Mouse (Mus musculus): Measurements from ENCODE around the gene Ddc. TPM values are rescaled to one million over a fixed set of nuclear protein-coding genes. Genes with fewer than 3 reads are reported as not detected.

The Ddc gene
- polyA plus RNA-seq, 1 experiment from 2014 or later, result 12.6 TPM

DNA sequence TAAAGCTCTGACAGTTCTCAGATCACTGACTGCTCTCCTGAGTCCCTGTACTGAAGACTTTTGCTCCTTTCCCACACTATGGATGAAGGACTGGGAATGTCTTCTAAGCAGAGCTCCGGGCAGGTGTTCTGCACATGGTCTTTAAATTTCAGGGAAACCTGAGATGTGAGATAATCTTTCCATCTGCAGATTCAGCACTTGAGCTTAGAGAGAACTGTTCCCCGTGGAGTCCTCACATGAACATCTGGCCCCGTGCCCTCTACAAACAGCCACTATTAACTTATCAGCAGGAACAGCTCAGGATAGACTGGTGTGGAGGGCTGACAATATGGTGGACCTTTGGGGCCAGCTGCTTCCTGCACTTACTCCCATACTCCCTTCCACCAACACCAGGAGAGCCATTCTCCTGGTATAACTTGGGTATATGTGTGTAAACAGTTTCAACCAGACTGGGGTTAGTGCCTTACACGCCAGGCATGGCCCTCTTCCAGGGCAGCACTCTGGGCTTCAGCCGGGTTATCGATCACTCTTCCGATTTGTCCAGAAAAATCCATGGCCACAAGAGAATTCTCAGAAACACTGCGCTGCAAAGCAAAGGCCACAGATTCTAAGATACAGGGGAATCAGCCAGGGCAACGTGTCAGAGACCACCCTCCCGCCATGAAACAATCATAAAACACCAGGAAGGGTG is 39.5 kb upstream of the Ddc start:
- no peaks in the 10 kb centered on the region for H3K4me1 ChIP-seq (ENCODE audit: insufficient read depth, low read length)
- H3K27ac ChIP-seq (ENCODE audit: low read length), result no peak overlapping the region
- ATAC-seq (ENCODE audit: low FRiP score, low TSS enrichment), result no peak; the same call in 1 of the 2 replicates
- H3K9ac ChIP-seq (replicated peaks; ENCODE audit: low read length), result no peak overlapping the region
- no peaks in the 10 kb centered on the region for H3K9me3 ChIP-seq (ENCODE audit: low read length)
- peaks cover 53% of the 10 kb centered on the region for H3K36me3 ChIP-seq (ENCODE audit: insufficient read depth, low read length)
- 80% methylated on average over 10 of the region's 10 CpGs for WGBS
- no peak overlapping the region for H3K4me3 ChIP-seq (ENCODE audit: low read length)
- no peak overlapping the region for H3K4me2 ChIP-seq (replicated peaks; ENCODE audit: low read depth, low read length)
- no peaks in the 10 kb centered on the region for H3K27me3 ChIP-seq (ENCODE audit: insufficient read depth, low read length)

DNA sequence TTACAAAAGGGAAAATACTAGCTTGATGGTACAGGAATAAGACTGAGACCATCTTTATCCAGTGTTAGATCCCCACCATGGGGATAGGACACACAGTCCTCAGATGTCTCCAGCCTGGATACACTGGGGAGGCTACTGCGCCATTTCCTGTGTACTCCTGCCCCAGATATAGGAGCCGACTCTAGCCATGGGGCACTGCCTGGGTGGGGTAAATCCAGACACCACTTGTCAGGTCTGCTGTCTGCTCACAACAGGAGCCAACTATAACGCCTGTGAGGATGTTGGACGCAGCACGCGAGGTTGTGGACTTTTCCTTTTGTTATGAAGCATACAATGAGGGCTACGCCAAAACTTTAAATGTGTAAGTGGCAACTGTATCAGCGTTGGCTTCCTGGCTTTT is 36.9 kb upstream of the Ddc start:
- Histone ChIP-seq H3K9ac (replicated peaks; ENCODE audit: low read length) (no peak overlapping the region), H3K27ac (ENCODE audit: low read length) (no peak overlapping the region)

GRCm38 (mm10) chr11:11932102-11932789 is 34.3 kb upstream of the Ddc start:
- Histone ChIP-seq H3K27me3 (ENCODE audit: insufficient read depth, low read length) (no peaks in the 10 kb centered on the region), H3K4me1 (ENCODE audit: insufficient read depth, low read length) (no peaks in the 10 kb centered on the region), H3K4me3 (ENCODE audit: low read length) (no peak overlapping the region), H3K36me3 (ENCODE audit: insufficient read depth, low read length) (peaks cover 56% of the 10 kb centered on the region), H3K9ac (replicated peaks; ENCODE audit: low read length) (no peak overlapping the region), H3K4me2 (replicated peaks; ENCODE audit: low read depth, low read length) (no peak overlapping the region), H3K9me3 (ENCODE audit: low read length) (no peaks in the 10 kb centered on the region), H3K27ac (ENCODE audit: low read length) (no peak overlapping the region)
- ATAC-seq (ENCODE audit: low FRiP score, low TSS enrichment), result no peak
- WGBS, result 76% methylated on average over 11 of the region's 11 CpGs

More for the DNA sequence above, 36.9 kb upstream of the Ddc start:
- Histone ChIP-seq H3K4me2 (replicated peaks; ENCODE audit: low read depth, low read length) (no peak overlapping the region), H3K4me3 (ENCODE audit: low read length) (no peak overlapping the region), H3K27me3 (ENCODE audit: insufficient read depth, low read length) (no peaks in the 10 kb centered on the region), H3K9me3 (ENCODE audit: low read length) (no peaks in the 10 kb centered on the region), H3K4me1 (ENCODE audit: insufficient read depth, low read length) (no peaks in the 10 kb centered on the region), H3K36me3 (ENCODE audit: insufficient read depth, low read length) (peaks cover 64% of the 10 kb centered on the region)
- ATAC-seq (ENCODE audit: low FRiP score, low TSS enrichment), result no peak
- WGBS, result 80% methylated on average over 8 of the region's 8 CpGs

DNA sequence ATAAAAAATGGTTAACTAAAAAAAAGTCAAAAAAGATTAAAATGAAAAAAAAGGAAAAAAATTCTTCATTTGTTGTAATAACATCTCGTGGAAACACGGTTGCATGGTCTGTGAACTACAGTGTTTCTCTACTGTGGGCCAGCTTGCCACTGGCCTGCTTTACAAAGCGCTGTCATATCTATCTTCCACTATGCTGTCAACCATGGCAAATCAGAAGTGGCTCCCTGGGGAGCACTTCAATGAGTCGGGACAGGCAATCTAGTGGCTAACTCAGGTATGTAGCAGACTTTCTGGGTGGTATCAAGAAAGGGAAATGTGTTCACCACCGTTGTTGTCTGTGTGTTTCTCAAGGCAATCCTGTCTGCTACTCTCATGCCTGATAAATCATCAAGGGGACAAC is 33.7 kb upstream of the Ddc start:
- H3K4me2 ChIP-seq (replicated peaks; ENCODE audit: low read depth, low read length), result no peak overlapping the region
- ATAC-seq (ENCODE audit: low FRiP score, low TSS enrichment), result no peak
- H3K4me3 ChIP-seq (ENCODE audit: low read length), result no peak overlapping the region
- no peaks in the 10 kb centered on the region for H3K4me1 ChIP-seq (ENCODE audit: insufficient read depth, low read length)
- no peaks in the 10 kb centered on the region for H3K9me3 ChIP-seq (ENCODE audit: low read length)
- no peak overlapping the region for H3K27ac ChIP-seq (ENCODE audit: low read length)
- WGBS, result 67% methylated on average over 5 of the region's 5 CpGs
- H3K9ac ChIP-seq (replicated peaks; ENCODE audit: low read length), result no peak overlapping the region
- H3K36me3 ChIP-seq (ENCODE audit: insufficient read depth, low read length), result peaks cover 51% of the 10 kb centered on the region
- H3K27me3 ChIP-seq (ENCODE audit: insufficient read depth, low read length), result no peaks in the 10 kb centered on the region

- WGBS, result 81% methylated on average over 11 of the region's 11 CpGs
- ATAC-seq (ENCODE audit: low FRiP score, low TSS enrichment), result no peak
- Histone ChIP-seq H3K9me3 (ENCODE audit: low read length) (no peaks in the 10 kb centered on the region), H3K4me3 (ENCODE audit: low read length) (no peak overlapping the region), H3K4me1 (ENCODE audit: insufficient read depth, low read length) (no peaks in the 10 kb centered on the region), H3K27ac (ENCODE audit: low read length) (no peak overlapping the region), H3K36me3 (ENCODE audit: insufficient read depth, low read length) (peaks cover 40% of the 10 kb centered on the region), H3K27me3 (ENCODE audit: insufficient read depth, low read length) (no peaks in the 10 kb centered on the region), H3K4me2 (replicated peaks; ENCODE audit: low read depth, low read length) (no peak overlapping the region), H3K9ac (replicated peaks; ENCODE audit: low read length) (no peak overlapping the region)
Observed at GRCm38 (mm10) chr11:11930527-11930926, 32.6 kb upstream of the Ddc start.

- Histone ChIP-seq H3K4me2 (replicated peaks; ENCODE audit: low read depth, low read length) (no peak overlapping the region), H3K9me3 (ENCODE audit: low read length) (no peaks in the 10 kb centered on the region), H3K36me3 (ENCODE audit: insufficient read depth, low read length) (peaks cover 34% of the 10 kb centered on the region), H3K4me3 (ENCODE audit: low read length) (no peak overlapping the region), H3K9ac (replicated peaks; ENCODE audit: low read length) (no peak overlapping the region), H3K4me1 (ENCODE audit: insufficient read depth, low read length) (no peaks in the 10 kb centered on the region), H3K27ac (ENCODE audit: low read length) (no peak overlapping the region), H3K27me3 (ENCODE audit: insufficient read depth, low read length) (no peaks in the 10 kb centered on the region)
- WGBS, result 87% methylated on average over 3 of the region's 3 CpGs
- no peak for ATAC-seq (ENCODE audit: low FRiP score, low TSS enrichment)
Observed at GRCm38 (mm10) chr11:11929059-11929458, 31.1 kb upstream of the Ddc start.

DNA sequence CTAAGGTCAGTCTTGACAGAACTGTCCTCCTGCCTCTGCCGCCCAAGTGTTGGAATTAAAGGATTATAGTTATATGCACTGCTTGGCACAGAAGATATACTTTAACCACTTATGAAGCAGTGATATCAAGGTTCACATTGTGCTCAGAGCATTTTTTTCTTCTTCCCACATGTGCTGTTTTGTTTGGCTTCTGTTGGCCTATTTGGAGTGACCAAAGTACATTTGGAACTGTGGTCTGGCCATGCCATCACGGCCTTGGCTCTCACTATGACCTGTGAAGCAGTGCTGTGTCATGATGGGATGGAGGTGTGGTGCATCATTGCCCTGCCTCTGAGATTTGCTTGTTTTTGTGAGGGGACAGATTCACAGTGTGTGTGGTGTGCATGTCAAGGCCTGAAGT is 30.6 kb upstream of the Ddc start:
- Histone ChIP-seq H3K4me1 (ENCODE audit: insufficient read depth, low read length) (no peaks in the 10 kb centered on the region), H3K27me3 (ENCODE audit: insufficient read depth, low read length) (no peaks in the 10 kb centered on the region)
- no peak for ATAC-seq (ENCODE audit: low FRiP score, low TSS enrichment)

GRCm38 (mm10) chr11:11923900-11924299 is 26.0 kb upstream of the Ddc start:
- Histone ChIP-seq H3K4me2 (replicated peaks; ENCODE audit: low read depth, low read length) (no peak overlapping the region), H3K27ac (ENCODE audit: low read length) (no peak overlapping the region), H3K9ac (replicated peaks; ENCODE audit: low read length) (no peak overlapping the region), H3K4me3 (ENCODE audit: low read length) (no peak overlapping the region), H3K36me3 (ENCODE audit: insufficient read depth, low read length) (no peaks in the 10 kb centered on the region), H3K27me3 (ENCODE audit: insufficient read depth, low read length) (no peaks in the 10 kb centered on the region), H3K9me3 (ENCODE audit: low read length) (no peaks in the 10 kb centered on the region), H3K4me1 (ENCODE audit: insufficient read depth, low read length) (no peaks in the 10 kb centered on the region)
- 31% methylated on average over 3 of the region's 3 CpGs for WGBS
- no peak for ATAC-seq (ENCODE audit: low FRiP score, low TSS enrichment)

More for the DNA sequence above, 30.6 kb upstream of the Ddc start:
- Histone ChIP-seq H3K36me3 (ENCODE audit: insufficient read depth, low read length) (peaks cover 30% of the 10 kb centered on the region), H3K4me3 (ENCODE audit: low read length) (no peak overlapping the region), H3K4me2 (replicated peaks; ENCODE audit: low read depth, low read length) (no peak overlapping the region), H3K9me3 (ENCODE audit: low read length) (no peaks in the 10 kb centered on the region), H3K9ac (replicated peaks; ENCODE audit: low read length) (no peak overlapping the region), H3K27ac (ENCODE audit: low read length) (no peak overlapping the region)
- WGBS, result 87% methylated on average over 2 of the region's 2 CpGs

DNA sequence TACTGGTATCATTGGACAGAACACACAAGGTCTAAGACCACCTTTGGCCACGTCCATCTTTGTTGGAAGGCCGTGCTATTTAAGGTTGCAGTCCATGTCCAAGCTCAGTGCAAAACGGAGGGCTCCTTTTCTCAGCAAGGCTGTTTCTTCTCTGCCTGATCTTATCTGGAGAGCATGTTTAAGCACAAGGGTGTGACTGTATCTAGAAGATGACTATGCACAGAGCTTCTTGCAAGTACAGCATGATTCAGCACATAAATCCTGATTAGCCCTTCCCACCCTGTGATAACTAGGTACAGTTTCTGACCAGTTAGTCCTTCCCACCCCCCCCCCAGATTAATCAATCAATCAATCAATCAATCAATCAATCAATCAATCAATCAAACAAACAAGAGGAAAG is 25.4 kb upstream of the Ddc start:
- no peak overlapping the region for H3K27ac ChIP-seq (ENCODE audit: low read length)
- H3K4me2 ChIP-seq (replicated peaks; ENCODE audit: low read depth, low read length), result no peak overlapping the region
- 74% methylated on average over 3 of the region's 3 CpGs for WGBS
- H3K4me3 ChIP-seq (ENCODE audit: low read length), result no peak overlapping the region
- H3K9me3 ChIP-seq (ENCODE audit: low read length), result no peaks in the 10 kb centered on the region
- no peaks in the 10 kb centered on the region for H3K36me3 ChIP-seq (ENCODE audit: insufficient read depth, low read length)
- no peak for ATAC-seq (ENCODE audit: low FRiP score, low TSS enrichment)
- H3K4me1 ChIP-seq (ENCODE audit: insufficient read depth, low read length), result no peaks in the 10 kb centered on the region
- no peak overlapping the region for H3K9ac ChIP-seq (replicated peaks; ENCODE audit: low read length)
- H3K27me3 ChIP-seq (ENCODE audit: insufficient read depth, low read length), result no peaks in the 10 kb centered on the region

DNA sequence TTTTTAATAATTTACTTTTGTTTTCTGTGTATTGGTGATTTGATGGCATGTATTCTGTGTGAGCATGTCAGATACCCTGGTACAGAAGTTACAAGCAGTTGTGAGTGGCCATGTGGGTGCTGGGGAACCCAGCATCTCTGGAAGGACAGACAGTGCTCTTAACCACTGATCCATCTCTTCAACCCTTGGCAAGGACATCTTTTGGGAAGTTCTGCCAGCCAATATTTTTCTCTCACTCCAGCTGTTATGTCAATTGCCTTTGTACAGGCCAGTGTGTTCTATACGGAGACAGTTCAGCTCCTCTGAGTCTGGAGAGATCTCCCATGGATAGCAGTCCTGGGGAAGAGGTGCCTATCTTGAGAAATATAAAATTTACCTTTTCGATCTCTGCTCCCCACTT is 24.2 kb upstream of the Ddc start:
- Histone ChIP-seq H3K27ac (ENCODE audit: low read length) (no peak overlapping the region), H3K36me3 (ENCODE audit: insufficient read depth, low read length) (no peaks in the 10 kb centered on the region), H3K4me2 (replicated peaks; ENCODE audit: low read depth, low read length) (no peak overlapping the region), H3K4me1 (ENCODE audit: insufficient read depth, low read length) (no peaks in the 10 kb centered on the region), H3K9ac (replicated peaks; ENCODE audit: low read length) (no peak overlapping the region), H3K9me3 (ENCODE audit: low read length) (no peaks in the 10 kb centered on the region), H3K27me3 (ENCODE audit: insufficient read depth, low read length) (no peaks in the 10 kb centered on the region), H3K4me3 (ENCODE audit: low read length) (no peak overlapping the region)
- WGBS, result 96% methylated on average over 2 of the region's 2 CpGs
- ATAC-seq (ENCODE audit: low FRiP score, low TSS enrichment), result no peak
